ENCODE assay signal across 8 mouse cellular contexts in the genomic region with DNA sequence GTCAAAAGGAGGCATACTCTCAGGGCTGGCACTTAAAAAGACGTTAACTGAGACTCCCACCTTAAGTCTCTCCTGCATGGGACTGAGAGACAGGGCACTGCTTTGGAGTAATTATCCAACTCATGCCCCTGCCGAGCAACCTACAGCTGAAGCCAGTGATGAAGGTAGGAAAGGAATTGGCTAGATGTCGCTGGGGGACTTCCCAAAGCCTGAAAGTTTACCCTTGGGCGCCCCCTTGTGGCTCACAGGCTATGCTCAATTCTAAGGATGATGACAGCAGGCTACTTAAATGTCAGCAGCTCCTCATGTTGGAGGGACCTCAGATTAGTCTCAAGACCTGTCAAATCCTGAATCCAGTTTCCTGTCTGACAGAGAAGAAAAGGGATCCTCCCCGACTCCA. TPM values are rescaled to one million over a fixed set of nuclear protein-coding genes. Genes with fewer than 3 reads are reported as not detected.
DNase-seq lines count a peak whose midpoint lies in the region; ATAC-seq and TF ChIP-seq lines count a peak whose summit lies in the region.

No protein-coding gene starts in this region.

- WGBS in forebrain, embryonic 10.5 days: 7% methylated on average over 5 of the region's 5 CpGs
- 6% methylated on average over 5 of the region's 5 CpGs for WGBS in liver, postnatal 0 days (ENCODE audit: insufficient replicate concordance)
- WGBS in olfactory bulb, adult 2 months: 3% methylated on average over 5 of the region's 5 CpGs

- 0 out of 2 replicates have a peak overlapping the region, but pooled peaks have one; percentile 65 for H3K4me2 ChIP-seq in CH12.LX (ENCODE audit: insufficient read depth, low read depth, poor library complexity, severe bottlenecking)
- no peak overlapping the region for H3K4me2 ChIP-seq in liver, postnatal 0 days (ENCODE audit: low read depth, low read length)

- no peak overlapping the region for H3K27ac ChIP-seq in CH12.LX (ENCODE audit: insufficient read depth, low read depth)
- H3K27ac ChIP-seq in forebrain, embryonic 10.5 days: no peak overlapping the region
- H3K27ac ChIP-seq in liver, postnatal 0 days (ENCODE audit: low read depth): no peak overlapping the region
- no peak overlapping the region for H3K27ac ChIP-seq in olfactory bulb, adult 2 months (ENCODE audit: insufficient read depth, low read depth, low read length)

- TF ChIP-seq POLR2A in CH12.LX (IDR thresholded peaks at IDR 0.05; ENCODE audit: low read depth, low read length): no peak
- no peak for TF ChIP-seq POLR2A in olfactory bulb, adult 2 months (IDR thresholded peaks at IDR 0.05; ENCODE audit: insufficient read depth, low read depth, low read length)

- H3K9me3 ChIP-seq in CH12.LX (replicated peaks; ENCODE audit: low read length): no peaks in the 10 kb centered on the region
- H3K9me3 ChIP-seq in forebrain, embryonic 10.5 days: no peaks in the 10 kb centered on the region
- H3K9me3 ChIP-seq in liver, postnatal 0 days (ENCODE audit: low read length): no peaks in the 10 kb centered on the region

- no peak for TF ChIP-seq EP300 in CH12.LX (IDR thresholded peaks at IDR 0.05; ENCODE audit: low read length)
- no peak for TF ChIP-seq EP300 in liver, postnatal 0 days (IDR thresholded peaks at IDR 0.05; ENCODE audit: low read depth)

- peaks cover 3 to 24% of the 10 kb centered on the region in 2 experiments; a peak in 3 of 4 replicates for H3K4me1 ChIP-seq in CH12.LX (ENCODE audit: control insufficient read depth in 1 of 2, insufficient read depth in 2 of 2)
- H3K4me1 ChIP-seq in forebrain, embryonic 10.5 days: 0 out of 2 replicates have a peak, but pooled peaks cover 3% of the 10 kb centered on the region
- H3K4me1 ChIP-seq in liver, postnatal 0 days (ENCODE audit: insufficient read depth): no peaks in the 10 kb centered on the region
- H3K4me1 ChIP-seq in olfactory bulb, adult 2 months (ENCODE audit: control insufficient read depth, insufficient read depth, low read length): no peaks in the 10 kb centered on the region

- peak; percentile 57; the same call in 1 of the 2 replicates for ATAC-seq in liver, postnatal 0 days

- peak; percentile 74 for TF ChIP-seq RAD21 in CH12.LX (IDR thresholded peaks at IDR 0.05; ENCODE audit: low read depth, low read length)

- H3K9ac ChIP-seq in CH12.LX (ENCODE audit: insufficient read depth, low read depth): peak overlapping the region; percentile 24; the same call in 1 of the 2 replicates
- no peak overlapping the region for H3K9ac ChIP-seq in liver, postnatal 0 days (replicated peaks)

- in situ Hi-C loops in CH12.LX (cut with MboI; ENCODE audit: low pct_ligation_motif_present, low pct_unique_long_range_greater_than_20kb, low sequenced_read_pairs): loop anchor here (5.0 to 10.0 kb wide), 2 partner anchors 77 to 189 kb away; partner anchors contain the start of gene Mapre3

- DNase-seq in CH12.LX (ENCODE audit: extremely low read depth): peak; percentile 94
- DNase-seq in brain, embryonic 18.5 days (ENCODE audit: low read depth, low spot score): peak; percentile 65
- peak; percentile 88 for DNase-seq in forebrain, embryonic 10.5 days (ENCODE audit: extremely low spot score, low spot score)
- DNase-seq in heart, postnatal 10 days: peak; percentile 89 to 95
- DNase-seq in kidney, postnatal 36 days: peak; percentile 88 to 96
- DNase-seq in liver, postnatal 0 days: peak; percentile 91
- DNase-seq in testis, postnatal 14 days (ENCODE audit: low spot score): peak; percentile 69

- TF ChIP-seq CTCF in CH12.LX (conservative IDR thresholded peaks at IDR 0.05 in 1 of 2, IDR thresholded peaks at IDR 0.05 in 1 of 2; ENCODE audit: low read depth in 2 of 2, low read length in 2 of 2): peak; percentile 77 to 96
- peak; percentile 90 for TF ChIP-seq CTCF in liver, postnatal 0 days (IDR thresholded peaks at IDR 0.05; ENCODE audit: low read depth)
- peak; percentile 56 for TF ChIP-seq CTCF in olfactory bulb, adult 2 months (IDR thresholded peaks at IDR 0.05; ENCODE audit: insufficient read depth, low read depth, low read length)

- intact Hi-C loops in heart, postnatal 10 days (cut with DNase I): loop anchor here (1.0 to 5.0 kb wide), 4 partner anchors 21 to 297 kb away; no protein-coding TSS in a partner anchor

- H3K36me3 ChIP-seq in CH12.LX (replicated peaks in 1 of 2; ENCODE audit: control insufficient read depth in 1 of 2, insufficient read depth in 1 of 2, low read length in 1 of 2): no peaks in the 10 kb centered on the region
- no peaks in the 10 kb centered on the region for H3K36me3 ChIP-seq in forebrain, embryonic 10.5 days (replicated peaks)
- H3K36me3 ChIP-seq in liver, postnatal 0 days (replicated peaks; ENCODE audit: insufficient read depth, low read length): no peaks in the 10 kb centered on the region

- H3K27me3 ChIP-seq in CH12.LX (replicated peaks): no peaks in the 10 kb centered on the region
- H3K27me3 ChIP-seq in forebrain, embryonic 10.5 days (ENCODE audit: poor library complexity, severe bottlenecking): no peaks in the 10 kb centered on the region
- no peaks in the 10 kb centered on the region for H3K27me3 ChIP-seq in liver, postnatal 0 days (ENCODE audit: insufficient read depth, low read length)

- no peaks in the 10 kb centered on the region for H3K79me2 ChIP-seq in CH12.LX (replicated peaks; ENCODE audit: control insufficient read depth, extremely low read depth, insufficient read depth, poor library complexity, severe bottlenecking)

- peak overlapping the region in 1 of 3 experiments; percentile 11 for H3K4me3 ChIP-seq in CH12.LX (replicated peaks in 1 of 3; ENCODE audit: low read depth in 2 of 3, low read length in 2 of 3, poor library complexity in 1 of 3)
- H3K4me3 ChIP-seq in forebrain, embryonic 10.5 days: no peak overlapping the region
- no peak overlapping the region for H3K4me3 ChIP-seq in liver, postnatal 0 days (ENCODE audit: low read depth, low read length)
- H3K4me3 ChIP-seq in olfactory bulb, adult 2 months (ENCODE audit: insufficient read depth, low read depth, low read length): no peak overlapping the region

- dilution Hi-C loops in CH12.LX (cut with MboI; ENCODE audit: extremely low pct_ligation_motif_present, extremely low pct_unique_long_range_greater_than_20kb, low sequenced_read_pairs): no loop called here

TF ChIP-seq in CH12.LX, 34 proteins besides CTCF, POLR2A, EP300 and RAD21:
- TF ChIP-seq MXI1 (IDR thresholded peaks at IDR 0.05; ENCODE audit: low read depth, low read length): no peak
- no peak for TF ChIP-seq MAZ (IDR thresholded peaks at IDR 0.05; ENCODE audit: low read depth, low read length)
- no peak for TF ChIP-seq USF1 (IDR thresholded peaks at IDR 0.05; ENCODE audit: low read depth, low read length)
- TF ChIP-seq SMC3 (IDR thresholded peaks at IDR 0.05; ENCODE audit: low read depth, low read length): peak; percentile 80

RNA-seq across cellular contexts. Expression of gene Tcf23, which starts 35.7 kb away (rescaled TPM):
- total RNA-seq in CH12.LX (2012; rRNA removed) (not detected in 2 replicates), CH12.LX (2014; rRNA removed) (not detected in 2 replicates)
- not detected in 2 replicates for polyA plus RNA-seq in CH12.LX (2012; ENCODE audit: insufficient read length, low read depth)
- polyA plus RNA-seq in forebrain, embryonic 10.5 days (2016; fragmentation: Nextera tagmentation; extraction: Ambion mirVana): not detected in 2 replicates
- total RNA-seq in heart, postnatal 10 days (2021): under 1 TPM; 0.15 to 0.53 TPM
- polyA plus RNA-seq in liver, postnatal 0 days (2015; fragmentation: Nextera tagmentation; extraction: Ambion mirVana): 0.05 TPM in 1 of 2 replicates, not detected in the other
- polyA plus RNA-seq in olfactory bulb, adult 2 months (2012; ENCODE audit: insufficient read depth, insufficient read length, low replicate concordance, missing spikeins): not detected in 2 replicates

RNA-seq across cellular contexts. Expression of gene Atraid, which starts 43.9 kb away (rescaled TPM):
- total RNA-seq in CH12.LX (2012; rRNA removed) (48.8 and 58.0 TPM in 2 replicates), CH12.LX (2014; rRNA removed) (88.7 TPM in 2 replicates)
- 52.7 and 60.1 TPM in 2 replicates for polyA plus RNA-seq in CH12.LX (2012; ENCODE audit: insufficient read length, low read depth)
- polyA plus RNA-seq in forebrain, embryonic 10.5 days (2016; fragmentation: Nextera tagmentation; extraction: Ambion mirVana): 71.5 and 74.8 TPM in 2 replicates
- total RNA-seq in heart, postnatal 10 days (2021): 10 to 100 TPM; 62.7 to 64.1 TPM
- polyA plus RNA-seq in liver, postnatal 0 days (2015; fragmentation: Nextera tagmentation; extraction: Ambion mirVana): 162 and 169 TPM in 2 replicates
- polyA plus RNA-seq in olfactory bulb, adult 2 months (2012; ENCODE audit: insufficient read depth, insufficient read length, low replicate concordance, missing spikeins): not detected in 2 replicates

RNA-seq across cellular contexts. Expression of gene Preb, which starts 44.0 kb away (rescaled TPM):
- total RNA-seq in CH12.LX (2012; rRNA removed) (96.5 and 99.8 TPM in 2 replicates), CH12.LX (2014; rRNA removed) (70.9 and 87.3 TPM in 2 replicates)
- 143 and 145 TPM in 2 replicates for polyA plus RNA-seq in CH12.LX (2012; ENCODE audit: insufficient read length, low read depth)
- 141 and 142 TPM in 2 replicates for polyA plus RNA-seq in forebrain, embryonic 10.5 days (2016; fragmentation: Nextera tagmentation; extraction: Ambion mirVana)
- total RNA-seq in heart, postnatal 10 days (2021): 10 to 100 TPM; 64.9 to 71.3 TPM
- 79.2 and 80.6 TPM in 2 replicates for polyA plus RNA-seq in liver, postnatal 0 days (2015; fragmentation: Nextera tagmentation; extraction: Ambion mirVana)
- not detected in 2 replicates for polyA plus RNA-seq in olfactory bulb, adult 2 months (2012; ENCODE audit: insufficient read depth, insufficient read length, low replicate concordance, missing spikeins)

RNA-seq across cellular contexts. Expression of gene Slc5a6, which starts 44.5 kb away (rescaled TPM):
- 10.9 and 15.4 TPM in 2 replicates for total RNA-seq in CH12.LX (2012; rRNA removed)
- 8.9 and 9.0 TPM in 2 replicates for total RNA-seq in CH12.LX (2014; rRNA removed)
- 17.1 and 18.6 TPM in 2 replicates for polyA plus RNA-seq in CH12.LX (2012; ENCODE audit: insufficient read length, low read depth)
- 10.7 and 12.7 TPM in 2 replicates for polyA plus RNA-seq in forebrain, embryonic 10.5 days (2016; fragmentation: Nextera tagmentation; extraction: Ambion mirVana)
- total RNA-seq in heart, postnatal 10 days (2021): 1 to 10 TPM; 4.7 to 4.8 TPM
- polyA plus RNA-seq in liver, postnatal 0 days (2015; fragmentation: Nextera tagmentation; extraction: Ambion mirVana): 3.1 and 3.7 TPM in 2 replicates
- not detected in 2 replicates for polyA plus RNA-seq in olfactory bulb, adult 2 months (2012; ENCODE audit: insufficient read depth, insufficient read length, low replicate concordance, missing spikeins)

RNA-seq across cellular contexts. Expression of gene Cad, which starts 50.4 kb away (rescaled TPM):
- total RNA-seq in CH12.LX (2012; rRNA removed) (106 and 135 TPM in 2 replicates), CH12.LX (2014; rRNA removed) (43.1 and 44.3 TPM in 2 replicates)
- 108 and 123 TPM in 2 replicates for polyA plus RNA-seq in CH12.LX (2012; ENCODE audit: insufficient read length, low read depth)
- 76.4 and 79.3 TPM in 2 replicates for polyA plus RNA-seq in forebrain, embryonic 10.5 days (2016; fragmentation: Nextera tagmentation; extraction: Ambion mirVana)
- 10 to 100 TPM; 19.1 to 21.7 TPM for total RNA-seq in heart, postnatal 10 days (2021)
- polyA plus RNA-seq in liver, postnatal 0 days (2015; fragmentation: Nextera tagmentation; extraction: Ambion mirVana): 3.1 and 4.2 TPM in 2 replicates
- polyA plus RNA-seq in olfactory bulb, adult 2 months (2012; ENCODE audit: insufficient read depth, insufficient read length, low replicate concordance, missing spikeins): not detected in 2 replicates

Comparison
In these comparisons a context has a peak if more than half of its experiments do, and no peak if none do; other contexts are left out.
1. RNA of gene Atraid, which starts 43.9 kb away (polyA plus RNA-seq): 162 to 169 TPM in liver, postnatal 0 days, 71.5 to 74.8 TPM in forebrain, embryonic 10.5 days and 52.7 to 60.1 TPM in CH12.LX; not detected in olfactory bulb, adult 2 months; every median in the first group is over 10 times any median in the second.
2. RNA of gene Preb, which starts 44.0 kb away (polyA plus RNA-seq): 143 to 145 TPM in CH12.LX, 141 to 142 TPM in forebrain, embryonic 10.5 days and 79.2 to 80.6 TPM in liver, postnatal 0 days; not detected in olfactory bulb, adult 2 months; every median in the first group is over 10 times any median in the second.
3. Peak in every context shown above with its lines, with median percentiles within 50 percentile points of each other: DNase-seq and CTCF ChIP-seq.